Mouse (Mus musculus) C2C12 (cell line): Measurements from ENCODE around the gene Trim37. TPM values are rescaled to one million over a fixed set of nuclear protein-coding genes. Genes with fewer than 3 reads are reported as not detected.

Source experiments
- H3K27me3 ChIP-seq: one replicate; pipeline ENCODE4 v1.6.1; 2011; ENCODE audit not compliant: control insufficient read depth, insufficient read depth, insufficient read length
- H3K36me3 ChIP-seq: one replicate; pipeline ENCODE4 v1.6.1; 2011; ENCODE audit not compliant: control insufficient read depth, insufficient read depth
- H3K4me3 ChIP-seq: one replicate; pipeline ENCODE4 v1.5.1; 2011; ENCODE audit warnings: mild to moderate bottlenecking, control low read depth; ENCODE audit not compliant: poor library complexity, insufficient read depth, severe bottlenecking
- H3K79me2 ChIP-seq: one replicate; pipeline ENCODE4 v1.6.1; 2011; ENCODE audit not compliant: control insufficient read depth, insufficient read depth
- H3K79me3 ChIP-seq: one replicate; pipeline ENCODE4 v1.6.1; 2011; ENCODE audit warnings: low read depth, control low read depth
- H3ac ChIP-seq: one replicate; pipeline ENCODE3; 2011; ENCODE audit warnings: low read depth; ENCODE audit not compliant: control insufficient read depth, insufficient read length
- CEBPB ChIP-seq: IDR thresholded peaks from one replicate; pipeline ENCODE4 v1.6.1; 2011; ENCODE audit warnings: low read depth, mild to moderate bottlenecking, control low read depth, moderate library complexity
- CTCF ChIP-seq: IDR thresholded peaks from one replicate; pipeline ENCODE4 v1.5.1; 2011; ENCODE audit not compliant: control insufficient read depth, insufficient read depth, insufficient read length
- FOSL1 ChIP-seq: IDR thresholded peaks from one replicate; pipeline ENCODE4 v1.8.0; 2011; ENCODE audit warnings: mild to moderate bottlenecking, low read length; ENCODE audit not compliant: poor library complexity, insufficient read depth, severe bottlenecking
- MAX ChIP-seq: IDR thresholded peaks from one replicate; pipeline ENCODE4 v1.6.1; 2011; ENCODE audit warnings: mild to moderate bottlenecking, control low read depth
- MYOD1 ChIP-seq: IDR thresholded peaks from one replicate; pipeline ENCODE4 v1.6.1; 2011; ENCODE audit warnings: low read depth; ENCODE audit not compliant: control insufficient read depth, insufficient read length
- MYOG ChIP-seq: IDR thresholded peaks from one replicate; pipeline ENCODE4 v1.6.1; 2011; ENCODE audit not compliant: control insufficient read depth, insufficient read length; ENCODE audit errors: extremely low read depth
- USF1 ChIP-seq: IDR thresholded peaks from one replicate; pipeline ENCODE4 v1.6.1; 2011; ENCODE audit warnings: low read depth, mild to moderate bottlenecking, control low read depth, moderate library complexity
- polyA plus RNA-seq: library from polyadenylated mRNA; unstranded; fragments of >200 nt; fragmentation: generic; extraction: Trizol; gene quantifications from one replicate; pipeline ENCODE4 v1.2.1, GENCODE M21; 2012; ENCODE audit warnings: missing spikeins

Trim37 gene
- polyA plus RNA-seq, 1 experiment: 11.2 TPM

GRCm38 (mm10) chr11:87234743-87235485 is 108.0 kb downstream of the Trim37 start:
- Histone ChIP-seq H3K79me3 (no peaks in the 10 kb centered on the region), H3K79me2 (no peaks in the 10 kb centered on the region), H3ac (no peak overlapping the region), H3K4me3 (no peak overlapping the region), H3K27me3 (no peaks in the 10 kb centered on the region), H3K36me3 (peaks cover 32% of the 10 kb centered on the region)
- TF ChIP-seq CEBPB (no peak), MYOD1 (no peak)

GRCm38 (mm10) chr11:87235486-87235872 is 108.6 kb downstream of the Trim37 start:
- H3K79me3 ChIP-seq: no peaks in the 10 kb centered on the region
- H3K79me2 ChIP-seq: no peaks in the 10 kb centered on the region
- H3K27me3 ChIP-seq: no peaks in the 10 kb centered on the region
- no peak overlapping the region for H3K4me3 ChIP-seq
- peaks cover 27% of the 10 kb centered on the region for H3K36me3 ChIP-seq
- no peak for TF ChIP-seq MYOD1
- no peak for TF ChIP-seq CEBPB
- TF ChIP-seq FOSL1: no peak
- no peak overlapping the region for H3ac ChIP-seq

- no peak for TF ChIP-seq USF1
- TF ChIP-seq MYOG: no peak
- TF ChIP-seq MAX: no peak
- no peak for TF ChIP-seq CTCF
- TF ChIP-seq CEBPB: no peak
- no peak for TF ChIP-seq FOSL1
- TF ChIP-seq MYOD1: no peak
- H3ac ChIP-seq: no peak overlapping the region
- no peaks in the 10 kb centered on the region for H3K79me3 ChIP-seq
- H3K27me3 ChIP-seq: no peaks in the 10 kb centered on the region
- H3K4me3 ChIP-seq: no peak overlapping the region
- no peaks in the 10 kb centered on the region for H3K79me2 ChIP-seq
- H3K36me3 ChIP-seq: peaks cover 8% of the 10 kb centered on the region
Observed at GRCm38 (mm10) chr11:87238891-87239530, 112.1 kb downstream of the Trim37 start.

GRCm38 (mm10) chr11:87240141-87240832 is 113.4 kb downstream of the Trim37 start:
- TF ChIP-seq USF1 (no peak), MYOD1 (no peak), MAX (no peak), CEBPB (no peak)
- H3K27me3 ChIP-seq: no peaks in the 10 kb centered on the region
- H3K79me3 ChIP-seq: no peaks in the 10 kb centered on the region
- H3K4me3 ChIP-seq: no peak overlapping the region
- H3ac ChIP-seq: no peak overlapping the region
- H3K36me3 ChIP-seq: peaks cover 7% of the 10 kb centered on the region
- H3K79me2 ChIP-seq: no peaks in the 10 kb centered on the region

- Histone ChIP-seq H3K79me3 (no peaks in the 10 kb centered on the region), H3ac (no peak overlapping the region), H3K36me3 (peaks cover 7% of the 10 kb centered on the region), H3K27me3 (no peaks in the 10 kb centered on the region), H3K4me3 (no peak overlapping the region), H3K79me2 (no peaks in the 10 kb centered on the region)
- no peak for TF ChIP-seq MYOG
- TF ChIP-seq CEBPB: no peak
- no peak for TF ChIP-seq CTCF
- TF ChIP-seq USF1: no peak
- TF ChIP-seq FOSL1: no peak
- no peak for TF ChIP-seq MYOD1
- TF ChIP-seq MAX: no peak
Observed at GRCm38 (mm10) chr11:87240833-87241215, 113.9 kb downstream of the Trim37 start.

- Histone ChIP-seq H3ac (no peak overlapping the region), H3K27me3 (no peaks in the 10 kb centered on the region), H3K4me3 (no peak overlapping the region), H3K79me3 (no peaks in the 10 kb centered on the region), H3K79me2 (no peaks in the 10 kb centered on the region), H3K36me3 (peaks cover 7% of the 10 kb centered on the region)
- no peak for TF ChIP-seq FOSL1
- TF ChIP-seq MYOG: no peak
- TF ChIP-seq CEBPB: no peak
- TF ChIP-seq USF1: no peak
- no peak for TF ChIP-seq CTCF
- no peak for TF ChIP-seq MYOD1
- no peak for TF ChIP-seq MAX
Observed at GRCm38 (mm10) chr11:87241256-87241655, 114.4 kb downstream of the Trim37 start.
